Mouse (Mus musculus) liver, embryonic 16.5 days (tissue): ENCODE measurements around the gene Lrrfip1. TPM values are rescaled to one million over a fixed set of nuclear protein-coding genes. Genes with fewer than 3 reads are reported as not detected.
A peak's percentile ranks its signal among the peaks of the same experiment; 100 is the strongest.

ENCODE experiments used
- ATAC-seq: fragments of 200-750 bp; cut with Nextera tagmentation; 2 replicates; pipeline ENCODE4 v1.8.0; 2017; ENCODE audit warnings: low read depth, mild to moderate bottlenecking, moderate number of reproducible peaks, moderate library complexity
- H3K27ac ChIP-seq: fragments of 300-500 bp; sonication (generic); 2 replicates; pipeline ENCODE4 v1.5.1; 2014; ENCODE audit warnings: mild to moderate bottlenecking, low read length
- H3K27me3 ChIP-seq: fragments of 300-500 bp; sonication (generic); 2 replicates; pipeline ENCODE4 v1.6.1; 2014; ENCODE audit warnings: low read depth, low read length, mixed read lengths; ENCODE audit not compliant: control insufficient read depth, insufficient read depth
- H3K36me3 ChIP-seq: fragments of 300-500 bp; sonication (generic); 2 replicates; pipeline ENCODE4 v1.6.1; 2014; ENCODE audit warnings: mild to moderate bottlenecking; ENCODE audit not compliant: control insufficient read depth, insufficient read depth
- H3K4me1 ChIP-seq: fragments of 300-500 bp; sonication (generic); 2 replicates; pipeline ENCODE4 v1.6.1; 2014; ENCODE audit warnings: low read depth, low read length, mixed read lengths; ENCODE audit not compliant: control insufficient read depth
- H3K4me2 ChIP-seq: fragments of 300-500 bp; sonication (generic); 2 replicates; pipeline ENCODE4 v1.6.1; 2014; ENCODE audit warnings: low read depth, low read length, mixed read lengths
- H3K4me3 ChIP-seq: fragments of 300-500 bp; sonication (generic); 2 replicates; pipeline ENCODE4 v1.5.1; 2014; ENCODE audit warnings: low read depth, mild to moderate bottlenecking, low read length
- H3K9ac ChIP-seq: fragments of 300-500 bp; sonication (generic); 2 replicates; pipeline ENCODE4 v1.6.1; 2014; ENCODE audit warnings: low read depth, low read length
- H3K9me3 ChIP-seq: fragments of 300-500 bp; sonication (generic); replicated peaks from 2 replicates; pipeline ENCODE4 v1.6.1; 2016; ENCODE audit warnings: low read length; ENCODE audit not compliant: control insufficient read depth
- WGBS: fragments of 180-500 bp; shearing (Covaris S2); extraction: QIAGEN DNeasy Blood & Tissue Kit; methylation state at CpG from one replicate; pipeline ENCODE4 v1.1.7; 2014; ENCODE audit not compliant: insufficient replicate concordance; 5-methylcytosine and 5-hydroxymethylcytosine counted together
- polyA plus RNA-seq: library from polyadenylated mRNA; unstranded; fragments of >200 nt; fragmentation: Nextera tagmentation; extraction: Ambion mirVana; gene quantifications from 2 replicates; pipeline ENCODE4 v1.2.1, GENCODE M21; 2015

Lrrfip1 gene
- polyA plus RNA-seq, 1 experiment from 2014 or later, result 20.5 TPM

GRCm38 (mm10) chr1:91002641-91003040, 4.1 kb downstream of the Lrrfip1 start:
- peaks cover 16% of the 10 kb centered on the region for H3K27me3 ChIP-seq
- ATAC-seq, result no peak
- no peak overlapping the region for H3K9ac ChIP-seq
- H3K4me1 ChIP-seq, result no peaks in the 10 kb centered on the region; the same call in none of the 2 replicates
- no peak overlapping the region for H3K27ac ChIP-seq
- H3K4me2 ChIP-seq, result no peak overlapping the region
- WGBS, result 46% methylated on average over 3 of the region's 3 CpGs
- no peaks in the 10 kb centered on the region for H3K36me3 ChIP-seq
- H3K4me3 ChIP-seq, result no peak overlapping the region
- no peaks in the 10 kb centered on the region for H3K9me3 ChIP-seq

GRCm38 (mm10) chr1:91003522-91004253, 5.2 kb downstream of the Lrrfip1 start:
- Histone ChIP-seq H3K27me3 (peaks cover 10% of the 10 kb centered on the region), H3K9ac (no peak overlapping the region)

GRCm38 (mm10) chr1:91006037-91006436, 7.5 kb downstream of the Lrrfip1 start:
- WGBS, result 58% methylated on average over 5 of the region's 5 CpGs
- Histone ChIP-seq H3K27me3 (no peaks in the 10 kb centered on the region), H3K4me2 (peak overlapping the region; percentile 26; the same call in 1 of the 2 replicates), H3K4me1 (no peaks in the 10 kb centered on the region; the same call in none of the 2 replicates), H3K9me3 (no peaks in the 10 kb centered on the region), H3K9ac (no peak overlapping the region), H3K36me3 (no peaks in the 10 kb centered on the region), H3K4me3 (no peak overlapping the region), H3K27ac (no peak overlapping the region)
- ATAC-seq, result peak; percentile 64

More at GRCm38 (mm10) chr1:91003522-91004253, 5.2 kb downstream of the Lrrfip1 start:
- H3K36me3 ChIP-seq, result no peaks in the 10 kb centered on the region
- no peak for ATAC-seq
- no peak overlapping the region for H3K4me3 ChIP-seq
- 55% methylated on average over 8 of the region's 8 CpGs for WGBS
- H3K4me2 ChIP-seq, result no peak overlapping the region
- H3K27ac ChIP-seq, result no peak overlapping the region
- H3K4me1 ChIP-seq, result no peaks in the 10 kb centered on the region; the same call in none of the 2 replicates
- H3K9me3 ChIP-seq, result no peaks in the 10 kb centered on the region

- Histone ChIP-seq H3K9me3 (no peaks in the 10 kb centered on the region), H3K9ac (no peak overlapping the region), H3K27me3 (no peaks in the 10 kb centered on the region), H3K27ac (no peak overlapping the region), H3K4me2 (no peak overlapping the region), H3K4me3 (no peak overlapping the region), H3K36me3 (no peaks in the 10 kb centered on the region), H3K4me1 (no peaks in the 10 kb centered on the region; the same call in none of the 2 replicates)
- no peak for ATAC-seq
- 75% methylated on average over 9 of the region's 9 CpGs for WGBS
Measured at GRCm38 (mm10) chr1:91006708-91007107, 8.2 kb downstream of the Lrrfip1 start.

GRCm38 (mm10) chr1:91008147-91008682, 9.7 kb downstream of the Lrrfip1 start:
- Histone ChIP-seq H3K36me3 (no peaks in the 10 kb centered on the region), H3K27ac (no peak overlapping the region), H3K4me2 (no peak overlapping the region), H3K27me3 (no peaks in the 10 kb centered on the region), H3K4me3 (no peak overlapping the region), H3K4me1 (no peaks in the 10 kb centered on the region; the same call in none of the 2 replicates), H3K9me3 (no peaks in the 10 kb centered on the region), H3K9ac (no peak overlapping the region)
- ATAC-seq, result no peak
- 71% methylated on average over 14 of the region's 14 CpGs for WGBS

- Histone ChIP-seq H3K9ac (no peak overlapping the region), H3K4me1 (no peaks in the 10 kb centered on the region; the same call in none of the 2 replicates), H3K27ac (no peak overlapping the region), H3K4me2 (no peak overlapping the region), H3K36me3 (no peaks in the 10 kb centered on the region), H3K9me3 (no peaks in the 10 kb centered on the region), H3K4me3 (no peak overlapping the region), H3K27me3 (no peaks in the 10 kb centered on the region)
- no peak for ATAC-seq
- WGBS, result 77% methylated on average over 9 of the region's 9 CpGs
Measured at GRCm38 (mm10) chr1:91008746-91009145, 10.2 kb downstream of the Lrrfip1 start.

- no peak for ATAC-seq
- Histone ChIP-seq H3K4me3 (no peak overlapping the region), H3K27ac (no peak overlapping the region), H3K36me3 (no peaks in the 10 kb centered on the region), H3K27me3 (no peaks in the 10 kb centered on the region), H3K4me1 (no peaks in the 10 kb centered on the region; the same call in none of the 2 replicates), H3K9me3 (no peaks in the 10 kb centered on the region), H3K9ac (no peak overlapping the region), H3K4me2 (no peak overlapping the region)
- WGBS, result 56% methylated on average over 6 of the region's 6 CpGs
Measured at GRCm38 (mm10) chr1:91009266-91009665, 10.7 kb downstream of the Lrrfip1 start.

- no peaks in the 10 kb centered on the region; the same call in none of the 2 replicates for H3K4me1 ChIP-seq
- no peak overlapping the region for H3K9ac ChIP-seq
- no peaks in the 10 kb centered on the region for H3K9me3 ChIP-seq
- H3K4me2 ChIP-seq, result no peak overlapping the region
- no peak overlapping the region for H3K27ac ChIP-seq
- no peak overlapping the region for H3K4me3 ChIP-seq
- no peaks in the 10 kb centered on the region for H3K36me3 ChIP-seq
- 44% methylated on average over 7 of the region's 7 CpGs for WGBS
- H3K27me3 ChIP-seq, result no peaks in the 10 kb centered on the region
- no peak for ATAC-seq
Measured at GRCm38 (mm10) chr1:91010216-91010615, 11.7 kb downstream of the Lrrfip1 start.

- H3K27ac ChIP-seq, result no peak overlapping the region
- H3K36me3 ChIP-seq, result no peaks in the 10 kb centered on the region
- H3K4me1 ChIP-seq, result no peaks in the 10 kb centered on the region; the same call in none of the 2 replicates
- H3K9me3 ChIP-seq, result no peaks in the 10 kb centered on the region
- H3K4me2 ChIP-seq, result no peak overlapping the region
- no peak overlapping the region for H3K9ac ChIP-seq
- WGBS, result 43% methylated on average over 2 of the region's 2 CpGs
- H3K4me3 ChIP-seq, result no peak overlapping the region
- H3K27me3 ChIP-seq, result no peaks in the 10 kb centered on the region
- no peak for ATAC-seq
Measured at GRCm38 (mm10) chr1:91010716-91011115, 12.2 kb downstream of the Lrrfip1 start.
